Mouse (Mus musculus) NIH3T3 (cell line): Measurements from ENCODE around the gene Alg1.
A peak's percentile ranks its signal among the peaks of the same experiment; 100 is the strongest.

ENCODE experiments used
- DNase-seq: peaks from one replicate; pipeline ENCODE4 v3.0.0-alpha.2; 2012; ENCODE audit warnings: low read depth

Alg1 gene

DNA sequence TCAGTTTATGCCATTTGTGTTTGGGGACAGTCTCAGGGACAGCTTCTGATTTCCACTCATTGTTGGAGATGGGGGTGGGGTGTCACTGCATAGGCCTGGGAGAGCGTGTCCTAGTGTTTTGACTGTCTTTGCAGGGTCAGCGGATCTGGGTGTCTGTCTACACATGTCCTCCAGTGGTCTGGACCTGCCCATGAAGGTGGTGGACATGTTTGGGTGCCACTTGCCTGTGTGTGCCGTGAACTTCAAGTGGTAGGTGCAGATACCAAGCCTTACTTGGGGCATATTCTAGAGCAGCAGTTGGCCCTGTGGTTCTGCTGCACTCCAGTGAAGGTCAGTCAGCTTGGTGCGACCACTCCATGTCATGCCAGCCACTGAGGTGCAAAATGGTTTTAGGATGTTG is 8.9 kb downstream of the Alg1 start:
- DNase-seq: no peak

DNA sequence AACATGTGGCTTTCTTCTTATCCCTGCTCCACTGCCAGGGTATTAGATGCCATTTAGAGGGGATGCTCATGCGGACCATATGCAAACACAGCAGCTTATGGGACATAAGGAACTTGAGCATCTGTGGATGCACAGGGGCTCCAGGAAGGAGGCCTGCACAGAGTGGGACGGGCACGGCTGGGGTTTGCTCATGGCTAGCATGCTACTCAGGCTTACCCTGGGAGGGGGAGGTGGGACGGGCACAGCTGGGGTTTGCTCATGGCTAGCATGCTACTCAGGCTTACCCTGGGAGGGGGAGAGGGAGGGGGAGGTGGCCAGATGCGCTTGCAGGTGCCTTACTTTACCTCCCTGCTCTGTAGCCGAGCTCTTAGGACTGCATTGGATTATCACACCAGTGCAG is 9.5 kb downstream of the Alg1 start:
- no peak for DNase-seq

DNA sequence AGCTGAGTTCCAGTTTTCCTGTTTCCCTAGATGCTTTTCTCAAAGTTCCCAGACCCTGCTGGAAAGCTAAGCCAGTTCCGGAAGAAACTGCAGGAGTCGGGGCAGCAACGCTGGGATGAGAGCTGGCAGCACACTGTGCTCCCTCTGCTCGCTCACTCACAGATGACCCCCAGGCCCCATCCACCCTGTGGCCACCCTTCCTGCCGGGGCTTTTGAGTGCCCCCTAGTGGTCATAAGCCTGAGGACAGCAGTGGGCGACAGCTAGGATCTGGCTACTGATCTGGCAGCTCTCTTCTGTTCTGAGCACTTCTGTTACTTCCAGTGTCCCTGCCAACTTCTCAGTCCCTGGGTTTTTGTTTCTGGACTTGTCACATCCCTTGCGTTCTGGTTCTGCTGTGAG is 11.0 kb downstream of the Alg1 start:
- DNase-seq: peak; percentile 74

DNA sequence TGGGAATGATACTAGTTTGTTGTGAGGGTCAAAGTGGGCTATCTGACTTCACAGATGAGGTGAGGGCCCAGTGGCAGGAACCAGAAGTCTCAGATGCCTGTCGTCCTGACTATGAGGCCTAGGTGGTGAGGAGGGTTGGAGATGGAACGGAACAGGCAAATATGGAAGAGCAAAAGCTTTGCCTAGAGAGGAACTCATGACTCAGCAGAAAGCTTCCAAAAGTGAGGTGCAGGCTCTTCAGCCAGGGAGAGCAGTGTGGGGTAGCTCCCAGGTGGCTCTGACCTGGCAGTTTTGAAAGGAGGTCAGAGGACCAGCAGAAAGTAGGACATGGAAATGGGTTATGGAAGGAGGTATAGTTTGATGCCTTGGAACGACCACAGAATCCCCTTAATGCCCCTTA is 17.5 kb downstream of the Alg1 start:
- no peak for DNase-seq

DNA sequence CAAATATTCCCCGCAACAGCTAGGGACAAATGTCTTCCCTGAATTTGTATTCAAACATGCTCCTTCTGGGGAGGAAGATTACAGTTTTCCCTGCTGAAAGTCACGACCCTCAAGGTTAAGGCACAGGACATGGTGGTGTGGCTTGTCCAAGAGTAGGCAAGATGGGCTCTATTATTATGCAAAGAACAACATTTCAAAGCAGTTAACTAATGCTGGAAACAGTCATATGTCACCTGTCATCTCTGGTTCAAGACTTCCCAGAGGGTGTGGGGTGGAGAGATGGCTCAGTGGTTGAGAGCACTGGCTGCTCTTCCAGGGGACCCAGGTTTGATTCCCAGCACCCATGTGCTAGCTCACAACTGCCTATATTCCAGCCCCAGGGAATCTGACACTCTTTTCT is 18.8 kb downstream of the Alg1 start:
- DNase-seq: no peak

DNA sequence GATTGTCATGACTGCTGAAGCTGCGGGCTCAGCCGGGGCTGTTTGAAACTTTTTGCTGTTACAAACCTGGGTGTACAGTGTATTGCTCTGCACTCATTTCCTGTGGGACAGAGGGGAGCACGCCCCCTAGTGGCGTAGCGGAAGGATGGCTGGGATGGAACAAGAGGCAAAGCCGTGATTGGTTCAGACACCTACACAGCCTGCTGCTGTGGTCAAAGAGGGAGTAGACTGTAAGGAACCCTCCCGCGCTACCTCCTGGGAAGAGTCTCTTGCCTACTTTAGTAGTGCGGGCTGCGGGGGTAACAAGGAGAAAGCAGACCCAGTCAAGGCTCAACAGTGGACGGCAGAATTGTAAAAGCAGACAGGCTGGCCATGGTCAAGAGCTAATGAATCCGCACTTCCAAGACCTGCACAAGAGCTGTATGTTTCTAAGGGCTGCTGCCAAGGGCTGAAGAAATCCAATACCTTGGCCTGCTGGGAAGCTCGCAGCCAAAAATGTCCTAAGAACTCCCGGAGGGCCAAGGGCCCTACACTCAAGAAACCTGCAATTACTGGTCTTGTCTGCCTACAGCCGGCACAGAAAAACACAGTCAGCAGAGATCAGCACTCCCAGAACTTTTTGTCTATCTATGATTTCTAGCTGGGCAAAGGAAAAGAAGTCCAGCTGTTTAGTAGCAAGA is 21.1 kb downstream of the Alg1 start:
- peak; percentile 92 for DNase-seq

DNA sequence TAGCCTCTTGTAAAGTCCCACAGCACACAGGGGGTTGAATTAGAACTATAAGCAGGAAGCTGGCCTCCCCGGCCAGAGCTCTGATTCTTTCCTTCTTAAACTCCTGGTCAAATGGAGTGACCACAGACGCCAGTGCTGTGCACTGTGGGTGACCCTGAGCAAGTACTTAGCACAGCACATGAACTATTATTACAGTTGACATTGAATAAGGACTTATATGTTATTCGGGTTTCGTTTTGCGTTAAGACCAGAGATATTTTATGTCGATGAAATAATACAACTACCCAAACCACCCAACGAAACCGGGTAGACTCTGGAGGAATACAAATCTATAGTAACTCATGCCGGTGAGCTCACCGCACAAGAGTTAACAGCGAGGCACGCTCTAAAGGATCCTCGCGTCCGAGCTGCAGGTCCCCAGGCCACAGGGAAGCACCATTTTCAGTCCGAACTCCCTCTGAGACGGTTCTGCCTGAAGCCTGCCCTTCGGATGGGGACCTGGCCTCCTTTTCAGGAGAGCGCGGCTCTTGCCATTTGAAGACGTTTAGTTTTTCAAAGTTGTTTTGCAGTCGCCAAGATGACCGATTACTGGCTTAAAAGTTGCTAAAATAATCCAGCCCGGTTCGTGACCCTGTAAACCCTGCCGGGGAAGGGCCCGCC is 21.8 kb downstream of the Alg1 start:
- peak; percentile 38 for DNase-seq

DNA sequence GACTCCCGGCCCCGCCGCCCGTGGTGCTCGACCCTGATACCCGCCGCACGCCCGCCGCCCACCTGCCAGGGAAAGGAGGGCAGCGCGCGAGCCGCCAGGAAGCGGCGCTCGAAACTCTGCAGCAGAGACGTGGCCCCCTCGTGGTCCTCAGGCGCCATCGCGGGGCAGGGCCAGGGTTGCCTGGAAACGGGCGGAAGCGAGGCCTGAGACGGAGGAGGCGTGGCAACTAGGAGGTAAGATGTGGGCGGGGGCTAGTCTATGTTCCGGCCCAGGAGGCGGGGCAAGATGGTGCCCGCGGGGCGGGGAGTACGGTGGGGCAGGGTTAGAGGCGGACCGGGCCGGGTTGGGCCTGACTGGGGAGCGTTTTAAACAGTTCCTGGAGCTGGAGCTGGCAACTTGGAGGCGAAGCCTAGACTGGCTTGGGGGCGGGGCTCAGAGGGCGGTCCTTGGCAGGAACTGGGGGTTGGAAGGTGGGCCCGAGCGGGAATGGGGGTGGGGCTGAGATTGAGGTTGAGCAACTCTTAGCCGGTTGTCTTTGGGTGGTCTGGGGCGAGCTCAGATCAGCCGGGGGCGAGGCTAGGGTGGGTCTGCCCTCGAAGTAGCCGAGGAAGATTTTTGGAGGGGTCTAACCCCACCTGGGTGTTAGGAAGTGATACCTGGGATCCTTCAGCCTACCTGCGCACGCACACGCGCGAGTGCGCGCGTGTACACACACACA is 22.5 kb downstream of the Alg1 start, which contains the start of gene Eef2kmt:
Gene Eef2kmt, minus strand, starts transcription at position 205 of the 718 bp plus-strand sequence.
- DNase-seq: peak; percentile 99

DNA sequence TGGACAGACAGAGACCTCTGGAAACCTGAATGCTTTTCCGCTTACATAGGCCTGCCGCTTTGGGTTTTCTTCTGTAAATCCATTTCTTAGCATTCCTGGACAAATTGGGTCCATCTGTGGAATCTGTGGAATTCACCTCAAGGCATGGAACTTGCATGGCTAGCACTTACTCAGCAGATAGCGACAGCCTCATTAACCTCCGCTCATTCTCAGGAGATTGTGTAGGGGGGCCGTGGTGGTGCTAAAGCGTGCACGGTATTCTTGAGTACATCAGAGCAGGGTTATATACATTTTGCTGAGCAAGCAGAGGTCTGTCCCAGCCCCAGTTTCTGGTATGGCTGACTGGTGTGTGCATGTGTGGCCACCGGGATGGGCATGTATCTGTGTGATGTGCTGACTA is 29.7 kb downstream of the Alg1 start:
- DNase-seq: peak; percentile 64

DNA sequence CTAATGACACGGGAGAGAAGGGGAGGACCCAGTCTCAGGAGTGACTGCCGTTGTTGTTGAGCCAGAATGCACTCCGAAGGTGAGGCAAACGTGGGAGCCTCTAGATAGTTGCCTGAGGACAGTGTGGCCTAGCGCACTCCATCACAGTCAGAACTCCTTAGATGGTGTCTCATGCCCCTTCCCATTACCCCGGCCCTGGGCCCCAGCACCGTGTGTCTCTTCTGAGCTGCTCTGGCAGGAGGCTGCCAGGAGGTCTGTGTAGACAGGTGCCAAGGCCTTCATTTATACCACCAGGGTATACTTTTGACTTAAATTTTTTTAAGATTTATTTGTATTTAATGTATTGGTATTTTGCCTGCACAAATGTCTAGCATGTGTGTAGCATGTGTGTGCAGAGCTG is 30.5 kb downstream of the Alg1 start:
- DNase-seq: no peak

DNA sequence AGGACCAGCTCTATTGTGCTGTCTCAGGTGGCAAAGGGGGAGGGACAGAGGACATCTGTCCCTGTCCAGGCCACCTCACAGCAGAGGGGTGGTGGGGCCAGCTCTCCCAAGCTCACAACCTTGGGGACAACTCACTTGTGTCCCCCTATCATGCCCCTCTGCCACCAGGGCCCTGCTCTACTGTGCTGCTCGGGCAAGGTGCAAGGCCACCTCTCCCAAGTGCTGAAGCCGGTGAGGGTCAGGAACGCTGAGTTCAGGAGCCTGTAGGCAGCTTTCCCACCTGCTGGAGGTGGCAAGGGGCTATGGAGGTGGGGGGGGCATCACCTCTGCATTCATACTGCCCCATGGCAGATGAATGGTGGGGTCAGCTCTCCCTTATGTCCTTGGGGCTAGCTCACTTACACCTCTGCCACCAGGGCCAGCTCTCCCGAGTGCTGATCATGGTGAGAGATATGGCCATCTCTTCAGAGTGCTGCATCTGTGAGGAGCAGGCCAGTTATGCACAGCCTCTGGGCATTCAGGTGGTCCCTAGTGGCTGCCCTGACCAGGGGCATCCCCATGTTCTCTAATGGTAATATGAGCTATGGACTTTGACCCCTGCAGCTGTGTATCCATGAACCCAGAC is 38.1 kb downstream of the Alg1 start:
- no peak for DNase-seq

DNA sequence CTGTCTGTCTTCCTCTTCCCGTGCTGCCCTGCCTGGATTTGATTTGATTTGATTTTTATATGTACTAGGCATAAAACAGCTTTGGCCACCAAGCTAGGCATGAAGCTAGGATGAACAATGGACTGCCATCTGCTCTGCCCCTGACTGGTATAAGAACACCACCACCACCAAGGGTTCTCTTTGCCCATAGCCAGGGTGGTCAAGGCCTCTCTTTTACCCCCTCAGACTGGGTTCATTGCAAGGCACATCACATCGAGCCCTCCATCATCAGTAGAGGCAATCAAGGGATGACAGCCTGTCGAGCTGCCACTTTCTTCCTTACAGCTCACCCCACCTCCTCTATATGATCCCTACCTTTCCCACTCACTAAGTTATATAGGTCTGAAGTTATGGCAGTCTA is 39.0 kb downstream of the Alg1 start:
- DNase-seq: no peak

DNA sequence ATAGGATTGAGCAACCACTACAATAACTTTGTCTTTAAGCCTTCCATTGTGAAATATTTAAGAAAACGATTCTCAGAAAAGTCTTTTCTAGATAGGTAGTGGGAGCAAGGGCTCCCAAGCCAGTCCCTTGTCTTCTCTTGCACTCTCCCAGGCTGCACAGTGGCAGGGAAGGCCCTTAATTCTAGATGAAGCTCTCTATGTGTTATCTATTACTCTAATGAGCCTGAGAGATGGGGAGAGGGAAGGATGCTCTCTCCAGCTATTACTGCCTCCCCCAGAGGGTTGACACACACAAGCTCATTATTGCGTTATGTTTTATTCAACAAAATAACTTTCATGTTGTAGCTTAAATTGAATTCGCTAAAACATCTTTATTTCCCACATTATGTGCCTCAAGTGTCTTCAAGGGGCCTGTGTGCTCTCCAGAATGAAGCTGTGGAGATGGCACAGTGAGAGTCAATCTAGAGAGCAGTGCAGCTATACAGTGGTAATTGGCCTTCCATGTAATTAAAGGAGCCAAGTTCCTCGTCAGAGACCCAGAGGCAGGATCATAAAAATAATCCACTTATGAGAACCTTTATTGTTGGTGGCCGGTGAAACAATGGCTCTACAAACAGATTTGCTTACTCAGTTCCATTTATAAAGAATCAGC is 46.3 kb downstream of the Alg1 start:
- DNase-seq: no peak

DNA sequence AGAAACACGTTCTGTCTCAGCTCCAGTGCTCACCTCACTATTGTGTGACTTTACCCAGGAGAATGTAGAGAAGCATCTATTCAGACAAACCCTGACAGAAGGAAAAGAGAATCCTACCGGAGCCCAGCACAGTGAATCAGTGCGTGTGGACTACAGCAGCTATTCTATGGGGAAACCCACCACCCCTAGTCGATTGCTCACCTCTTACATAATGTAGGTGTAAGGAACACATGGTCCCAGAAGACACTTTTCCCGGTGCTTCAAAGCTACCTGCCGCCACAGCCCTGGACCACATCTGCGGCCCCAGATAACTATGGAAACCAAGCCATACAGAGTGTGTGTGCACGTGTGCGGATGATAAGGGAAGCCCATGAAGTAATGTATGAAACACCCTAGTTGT is 49.3 kb downstream of the Alg1 start:
- no peak for DNase-seq

DNA sequence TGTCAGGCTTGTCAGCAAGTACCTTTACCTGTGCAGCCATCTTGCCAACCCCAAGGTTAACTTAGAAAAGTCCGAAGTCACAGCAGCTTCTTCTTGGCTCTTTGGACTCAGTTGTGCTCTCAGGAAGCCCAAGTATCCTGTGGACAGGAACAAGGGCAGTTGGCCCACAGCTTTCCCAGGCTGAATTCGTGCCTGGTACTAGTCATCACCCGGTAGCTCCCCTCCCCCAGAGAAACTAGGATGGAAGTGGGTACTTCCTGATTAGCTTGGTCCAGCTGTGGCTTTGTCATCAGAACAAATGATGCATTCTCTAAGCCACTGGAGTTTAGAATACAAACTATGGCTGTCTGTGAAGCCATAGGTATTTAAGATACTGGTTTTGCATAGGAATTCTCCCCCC is 52.0 kb downstream of the Alg1 start:
- no peak for DNase-seq
